Mouse (Mus musculus) cortical plate, adult 2 months (tissue): ENCODE measurements around the gene Eif2ak4.
A peak's percentile ranks its signal among the peaks of the same experiment; 100 is the strongest.

ENCODE experiments used
- CTCF ChIP-seq: fragments of 200-500 bp; IDR thresholded peaks from 2 replicates; pipeline ENCODE4 v1.5.1; 2011; ENCODE audit warnings: mild to moderate bottlenecking, control low read depth, low read length; ENCODE audit not compliant: insufficient read depth; ENCODE audit errors: extremely low read depth
- POLR2A ChIP-seq: fragments of 200-500 bp; IDR thresholded peaks from 2 replicates; pipeline ENCODE4 v1.6.1; 2011; ENCODE audit warnings: mild to moderate bottlenecking, low read length, control low read depth; ENCODE audit not compliant: insufficient read depth; ENCODE audit errors: extremely low read depth

- TF ChIP-seq CTCF (no peak), POLR2A (peak; percentile 93)
These were observed 91.1 kb downstream of the Eif2ak4 start, which contains the start of gene Srp14 for GRCm38 (mm10) chr2:118479550-118479909.
